Mouse (Mus musculus): ENCODE measurements around the gene Tmem252. TPM values are rescaled to one million over a fixed set of nuclear protein-coding genes. Genes with fewer than 3 reads are reported as not detected.

The Tmem252 gene
- polyA plus RNA-seq (2012; rRNA removed) = 0.66 and 0.81 TPM in 2 replicates

GRCm38 (mm10) chr19:24673762-24674161, at the start of gene Tmem252:
Gene Tmem252, plus strand, starts transcription at chr19:24674008.

Other genes with a start within 250 kb of the Tmem252 start
- 29.9 and 30.6 TPM in 2 replicates for gene Fam122a, start 196.7 kb upstream of the Tmem252 start, polyA plus RNA-seq (2012; rRNA removed)
- gene Pip5k1b, start 118.1 kb upstream of the Tmem252 start, polyA plus RNA-seq (2012; rRNA removed) = 2.4 and 2.6 TPM in 2 replicates
- 4.4 and 10.4 TPM in 2 replicates for gene Pgm5, start 187.8 kb downstream of the Tmem252 start, polyA plus RNA-seq (2012; rRNA removed)
- 52.8 and 64.7 TPM in 2 replicates for gene Gm10053, start 201.7 kb downstream of the Tmem252 start, polyA plus RNA-seq (2012; rRNA removed)
- 0.10 and 0.39 TPM in 2 replicates for gene Foxd4, start 227.2 kb downstream of the Tmem252 start, polyA plus RNA-seq (2012; rRNA removed)

All from central nervous system, embryonic 14 days (tissue).